Mouse (Mus musculus): Measurements from ENCODE around the gene Cnga4.
"Not testable (repeated sequence)": the region's sequence is repeated elsewhere in the genome, so short reads cannot be mapped to it uniquely, and the experiment has no call there.

Cnga4 gene

GRCm38 (mm10) chr7:105414385-105414784 lies 10.0 kb downstream of the Cnga4 start:
- DNase-seq (ENCODE audit: low read depth in 2 of 2, low spot score in 2 of 2) = no peak

GRCm38 (mm10) chr7:105416529-105416928 lies 12.2 kb downstream of the Cnga4 start:
- DNase-seq (ENCODE audit: low read depth in 2 of 2, low spot score in 2 of 2) = no peak

GRCm38 (mm10) chr7:105418106-105418505 lies 13.7 kb downstream of the Cnga4 start:
- DNase-seq (ENCODE audit: low read depth in 2 of 2, low spot score in 2 of 2) = no peak

GRCm38 (mm10) chr7:105420903-105421302 lies 16.5 kb downstream of the Cnga4 start:
- DNase-seq (ENCODE audit: low read depth in 2 of 2, low spot score in 2 of 2) = no peak

GRCm38 (mm10) chr7:105424368-105424767 lies 20.0 kb downstream of the Cnga4 start:
- DNase-seq (ENCODE audit: low read depth in 2 of 2, low spot score in 2 of 2) = no peak

- no peak for DNase-seq (ENCODE audit: low read depth in 2 of 2, low spot score in 2 of 2)
Measured at GRCm38 (mm10) chr7:105425424-105426043, 21.2 kb downstream of the Cnga4 start, which contains the start of gene Cckbr. TSS of gene Cckbr (plus strand) at chr7:105425731.

GRCm38 (mm10) chr7:105426051-105426450 lies 21.7 kb downstream of the Cnga4 start:
- DNase-seq (ENCODE audit: low read depth in 2 of 2, low spot score in 2 of 2) = no peak

- DNase-seq (ENCODE audit: low read depth in 2 of 2, low spot score in 2 of 2) = no peak
Measured at GRCm38 (mm10) chr7:105432058-105432457, 27.7 kb downstream of the Cnga4 start.

GRCm38 (mm10) chr7:105433859-105434258 lies 29.5 kb downstream of the Cnga4 start:
- DNase-seq (ENCODE audit: low read depth in 2 of 2, low spot score in 2 of 2) = no peak

GRCm38 (mm10) chr7:105434798-105435197 lies 30.4 kb downstream of the Cnga4 start:
- DNase-seq (ENCODE audit: low read depth in 2 of 2, low spot score in 2 of 2) = no peak

- no peak for DNase-seq (ENCODE audit: low read depth in 2 of 2, low spot score in 2 of 2)
Measured at GRCm38 (mm10) chr7:105437979-105438772, 33.8 kb downstream of the Cnga4 start.

GRCm38 (mm10) chr7:105441426-105441825 lies 37.1 kb downstream of the Cnga4 start:
- DNase-seq (ENCODE audit: low read depth in 2 of 2, low spot score in 2 of 2) = no peak

GRCm38 (mm10) chr7:105445076-105445475 lies 40.7 kb downstream of the Cnga4 start:
- no peak for DNase-seq (ENCODE audit: low read depth in 2 of 2, low spot score in 2 of 2)

- not testable (repeated sequence) for DNase-seq (ENCODE audit: low read depth in 2 of 2, low spot score in 2 of 2)
Measured at GRCm38 (mm10) chr7:105453345-105453744, 49.0 kb downstream of the Cnga4 start.

All from CD8-positive naive resting alpha-beta T cell, adult 2 months (primary cell).